Mouse (Mus musculus) layer of hippocampus, postnatal 36 days (tissue): ENCODE measurements at regions not wholly inside any gene's neighbourhood (a gene's known extent, or its start where the extent isn't known, plus 50 kb on each side); places are given as distances from the start of the nearest gene placed in this dataset.
"Not testable (repeated sequence)": the region's sequence is repeated elsewhere in the genome, so short reads cannot be mapped to it uniquely, and the experiment has no call there.

Experiments used
- DNase-seq, 2 experiments: peaks; one replicate each; pipeline ENCODE4 v3.0.0; 2022

DNA sequence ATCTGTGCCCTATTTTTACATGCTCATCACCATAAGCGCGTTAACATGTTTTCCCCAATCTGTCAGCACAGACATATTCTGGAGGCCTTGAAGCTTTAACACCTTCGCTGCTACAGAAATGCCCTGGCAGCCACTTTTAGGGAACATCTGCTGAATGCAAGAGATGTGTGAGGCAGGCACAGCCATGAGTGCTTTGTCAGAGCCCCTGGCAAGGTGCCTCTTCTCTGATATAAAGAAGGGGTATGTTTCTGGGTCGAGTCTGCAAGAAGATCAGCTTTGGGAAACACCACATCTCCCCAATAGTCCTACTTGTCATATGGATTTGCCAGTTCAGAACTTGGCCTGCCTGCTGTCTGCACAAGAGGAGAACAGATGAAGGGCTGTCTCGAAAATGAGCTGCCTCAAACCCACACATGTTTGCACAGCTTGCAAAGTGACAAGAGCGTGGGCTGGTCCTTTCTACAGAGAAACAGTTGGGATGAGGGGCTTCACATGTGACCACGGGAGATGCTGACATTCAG is 1263.3 kb upstream of the Klhl29 start:
- DNase-seq = peak; percentile 68 to 73

DNA sequence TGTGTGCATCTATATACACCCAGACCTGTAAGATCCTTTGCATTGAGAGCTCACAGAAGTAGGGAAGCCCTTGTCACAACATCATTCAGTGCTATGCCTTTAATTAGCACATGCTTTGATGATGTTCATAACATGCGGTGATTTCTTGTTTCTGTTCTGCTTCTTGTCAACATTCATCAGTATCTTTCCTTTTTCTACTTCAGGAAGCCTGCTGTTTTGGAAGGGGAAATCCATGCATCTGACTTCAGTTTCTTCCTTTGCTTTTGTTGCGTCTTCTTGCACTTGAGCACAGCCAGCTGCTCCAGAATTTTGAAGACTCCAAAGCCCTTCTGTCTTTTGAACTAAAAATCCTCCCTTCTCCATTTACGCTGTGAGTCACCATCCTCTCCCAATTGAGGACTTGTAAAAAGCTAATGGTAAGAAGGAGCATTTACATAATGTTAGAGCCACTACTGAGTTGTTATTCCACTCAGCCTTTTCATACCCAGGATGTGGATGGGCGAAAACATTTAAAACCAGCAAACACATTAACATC is 1262.4 kb upstream of the Klhl29 start:
- peak; percentile 1 to 8 for DNase-seq

DNA sequence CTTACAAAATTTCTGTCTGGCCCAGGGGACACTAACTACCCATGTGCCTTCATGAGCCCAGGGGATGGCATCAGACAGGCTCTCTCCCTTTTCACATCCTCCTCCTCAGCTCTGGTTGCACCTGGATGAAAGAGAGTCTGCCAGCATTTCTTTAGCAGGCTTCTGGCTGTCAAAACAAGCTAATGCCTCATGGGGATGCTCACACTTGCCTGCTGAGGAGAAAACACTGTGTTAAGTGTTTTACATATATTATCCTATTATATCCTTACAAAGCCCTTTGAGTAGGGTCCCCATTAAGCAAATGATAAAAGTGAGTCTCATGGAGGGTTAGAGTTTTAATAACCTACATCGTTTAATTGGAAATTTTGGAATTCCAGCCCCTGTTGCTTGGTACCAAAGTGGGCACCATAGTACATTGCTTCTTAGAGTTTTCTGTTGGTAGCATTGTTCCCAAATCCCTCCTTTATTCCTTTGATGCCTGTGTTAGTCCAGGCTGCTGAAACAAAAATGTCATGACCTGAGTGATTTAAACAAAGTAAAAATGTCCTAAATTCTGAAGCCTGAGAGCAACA is 1247.2 kb upstream of the Klhl29 start:
- DNase-seq = no peak

DNA sequence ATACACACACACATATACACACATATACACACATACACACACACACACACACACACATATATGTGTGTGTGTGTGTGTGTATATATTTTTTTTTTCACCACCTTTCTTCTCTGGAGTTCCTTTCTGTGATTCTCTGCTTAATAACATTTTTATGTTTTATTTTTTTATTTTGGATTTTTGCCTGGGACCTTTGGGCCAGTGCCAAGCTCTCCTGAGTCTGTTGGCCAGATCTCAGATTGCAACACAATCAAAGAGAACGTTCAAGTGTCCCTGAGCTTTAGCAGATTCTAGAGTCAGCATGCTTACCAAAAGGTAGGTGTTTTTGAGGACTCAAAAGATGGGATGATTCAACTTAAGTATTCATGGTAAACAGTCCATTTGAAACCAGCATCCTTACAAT is 1225.6 kb upstream of the Klhl29 start:
- no peak for DNase-seq

DNA sequence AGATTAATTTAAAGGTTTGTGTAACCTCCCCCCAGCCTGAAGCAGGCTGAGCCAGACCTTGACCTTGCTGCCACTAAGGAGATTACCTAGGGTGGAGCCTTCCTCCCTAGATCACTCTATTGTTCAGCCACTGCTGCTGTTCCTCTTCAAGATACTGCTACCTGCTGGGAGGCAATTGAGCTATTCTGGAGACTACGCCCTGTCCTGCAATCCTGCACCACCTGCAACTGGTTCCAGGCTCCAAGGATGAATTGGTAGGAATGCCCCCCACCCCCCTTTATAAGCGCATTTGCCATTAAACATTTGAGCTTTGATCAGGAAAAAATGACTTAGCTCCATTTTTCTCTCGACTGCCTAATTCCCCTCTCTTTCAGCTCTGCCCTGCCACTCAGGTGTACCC is 1220.0 kb upstream of the Klhl29 start:
- not testable (repeated sequence) for DNase-seq

DNA sequence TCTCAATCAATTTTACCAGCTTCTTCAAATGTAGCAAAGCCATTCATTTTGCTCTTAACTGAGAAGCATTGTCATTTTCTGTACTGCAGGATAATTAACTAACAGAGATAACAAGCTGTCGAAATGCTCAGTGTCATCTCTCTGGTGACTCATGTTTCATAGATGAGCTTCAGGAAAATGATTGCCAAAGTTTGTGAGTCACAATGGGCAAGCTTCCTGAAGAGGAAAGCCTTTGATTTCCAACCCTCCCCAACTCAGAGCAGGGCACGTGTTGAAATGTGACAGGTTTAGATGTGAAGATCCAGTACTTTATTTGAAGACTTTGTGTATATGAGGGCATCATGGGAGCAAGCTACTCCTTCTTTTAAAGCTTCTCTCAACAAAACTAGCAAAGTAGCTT is 1214.7 kb upstream of the Klhl29 start:
- DNase-seq = peak; percentile 4 to 21

DNA sequence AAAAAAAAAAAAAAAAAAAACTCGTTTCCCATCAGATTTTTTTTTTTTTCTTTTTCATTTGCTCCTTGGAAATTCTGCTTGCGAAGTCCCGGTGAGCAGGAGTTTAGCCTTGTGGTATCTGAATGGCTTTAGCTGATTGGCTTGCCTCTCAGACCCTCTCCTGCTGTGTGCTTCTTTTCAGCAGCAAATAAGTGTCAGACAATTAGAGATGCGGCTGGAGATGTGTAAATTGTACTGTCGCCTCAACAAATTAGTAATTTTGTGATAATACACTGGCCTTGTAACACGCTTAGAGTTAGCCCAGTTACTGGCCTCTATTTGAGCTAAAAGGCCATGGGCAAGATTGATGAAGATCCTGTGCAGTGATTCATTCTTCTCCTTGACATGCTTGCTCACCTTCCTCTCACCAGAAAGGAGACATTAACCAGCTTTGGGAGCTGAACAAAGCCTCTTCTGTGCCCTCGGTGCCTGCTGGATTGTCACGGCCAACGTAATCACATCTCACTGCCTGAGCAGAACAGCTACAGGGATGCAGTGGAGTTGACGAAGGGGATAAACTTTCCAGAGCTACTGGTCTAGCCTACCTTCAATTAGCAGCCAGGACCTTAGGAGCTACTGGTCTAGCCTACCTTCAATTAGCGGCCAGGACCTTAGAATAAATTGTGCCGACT is 1212.7 kb upstream of the Klhl29 start:
- no peak for DNase-seq

DNA sequence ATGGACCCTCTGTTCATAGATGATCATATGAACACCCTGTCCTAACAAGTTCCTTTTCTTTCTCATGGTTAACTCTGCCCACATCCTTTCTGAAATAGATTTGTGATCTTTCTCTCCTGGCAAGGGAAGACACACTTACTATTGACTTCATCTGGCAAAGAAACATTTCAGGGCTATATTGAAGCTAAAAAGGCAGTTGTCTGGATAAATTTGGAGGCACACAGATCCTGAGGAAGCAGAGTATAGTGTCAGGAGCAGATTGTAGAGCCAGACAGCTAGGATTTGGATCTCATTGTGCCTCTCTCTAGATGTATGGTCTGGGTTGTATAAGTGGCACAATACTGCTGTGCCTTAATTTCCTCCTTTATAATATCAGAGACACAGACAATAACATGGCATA is 1204.7 kb upstream of the Klhl29 start:
- DNase-seq = no peak

DNA sequence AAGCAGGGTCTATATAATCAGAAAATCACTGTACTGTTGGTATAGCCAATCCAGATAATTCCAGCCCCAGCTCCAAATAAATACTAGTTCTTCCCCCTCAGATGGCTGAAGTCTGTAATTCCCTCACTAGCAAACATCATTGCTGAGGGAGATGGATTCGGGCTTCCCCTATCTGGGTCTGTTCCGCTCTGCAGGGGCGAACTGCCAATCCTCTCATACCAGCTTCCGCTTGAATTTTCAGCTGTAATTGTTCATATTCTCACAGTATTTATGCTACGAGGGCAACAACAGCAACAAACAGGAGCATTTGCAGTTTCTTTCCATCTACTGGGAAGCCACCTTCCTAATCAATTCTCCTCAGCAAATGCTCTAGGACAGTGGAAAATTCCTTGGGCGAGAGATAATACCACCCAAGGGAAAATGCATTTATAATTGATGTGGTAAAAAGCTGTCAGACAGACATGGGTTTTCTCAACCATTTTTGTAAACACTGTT is 1201.4 kb upstream of the Klhl29 start:
- DNase-seq = peak; percentile 5 to 12
